Mouse (Mus musculus) megakaryocyte progenitor cell, adult 5-6 weeks (primary cell): ENCODE measurements around the gene Mmp20. TPM values are rescaled to one million over a fixed set of nuclear protein-coding genes. Genes with fewer than 3 reads are reported as not detected.
A peak's percentile ranks its signal among the peaks of the same experiment; 100 is the strongest.

Experiments used
- ATAC-seq: replicated peaks from 2 replicates; pipeline ENCODE4 v1.8.0; 2016; ENCODE audit warnings: mild to moderate bottlenecking, moderate TSS enrichment, inconsistent platforms; ENCODE audit not compliant: poor library complexity
- total RNA-seq, 2 experiments: library from RNA; stranded (forward) in 1 of 2; stranded (reverse) in 1 of 2; fragments of 157-497, 149-512 nt in 1 of 2; fragments of 200-1000 nt in 1 of 2; gene quantifications; 2 replicates each; pipeline versions ENCODE4 v1.2.3 to v1.2.4; 2015 to 2017

Mmp20 gene
- not detected in 2 replicates for total RNA-seq (2015)
- not detected in 2 replicates for total RNA-seq (2017)

DNA sequence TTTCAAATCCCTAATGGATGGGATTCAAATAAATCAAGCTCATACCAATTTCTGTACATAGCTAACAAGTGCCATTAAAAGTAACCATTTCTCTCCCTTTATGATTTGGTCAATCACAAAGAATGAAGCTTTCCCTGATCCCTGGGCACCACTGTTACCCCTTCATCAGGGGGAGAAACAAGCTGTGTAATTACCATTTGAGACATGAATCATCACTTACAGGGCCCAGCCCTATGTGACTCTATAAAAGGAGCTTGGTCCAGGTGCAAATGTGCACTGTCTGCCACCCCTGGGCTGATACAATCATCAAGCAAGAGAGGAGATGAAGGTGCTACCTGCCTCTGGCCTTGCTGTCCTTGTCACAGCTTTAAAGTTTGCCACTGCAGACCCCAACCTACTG, at the start of gene Mmp20:
Gene Mmp20 (plus strand): TSS at position 301 of the 400 bp plus-strand sequence.
- ATAC-seq, result no peak

GRCm38 (mm10) chr9:7590063-7590462, 38.0 kb upstream of the Mmp20 start:
- no peak for ATAC-seq

- peak; percentile 68 for ATAC-seq
These were observed 34.7 kb upstream of the Mmp20 start for GRCm38 (mm10) chr9:7593272-7593812.

GRCm38 (mm10) chr9:7594816-7595540, 33.1 kb upstream of the Mmp20 start:
- ATAC-seq, result peak; percentile 98

- peak; percentile 98 for ATAC-seq
These were observed 24.9 kb upstream of the Mmp20 start for GRCm38 (mm10) chr9:7602982-7603742.

GRCm38 (mm10) chr9:7604005-7604404, 24.0 kb upstream of the Mmp20 start:
- peak; percentile 44 for ATAC-seq

- ATAC-seq, result no peak
These were observed 22.4 kb upstream of the Mmp20 start for GRCm38 (mm10) chr9:7605638-7606037.

DNA sequence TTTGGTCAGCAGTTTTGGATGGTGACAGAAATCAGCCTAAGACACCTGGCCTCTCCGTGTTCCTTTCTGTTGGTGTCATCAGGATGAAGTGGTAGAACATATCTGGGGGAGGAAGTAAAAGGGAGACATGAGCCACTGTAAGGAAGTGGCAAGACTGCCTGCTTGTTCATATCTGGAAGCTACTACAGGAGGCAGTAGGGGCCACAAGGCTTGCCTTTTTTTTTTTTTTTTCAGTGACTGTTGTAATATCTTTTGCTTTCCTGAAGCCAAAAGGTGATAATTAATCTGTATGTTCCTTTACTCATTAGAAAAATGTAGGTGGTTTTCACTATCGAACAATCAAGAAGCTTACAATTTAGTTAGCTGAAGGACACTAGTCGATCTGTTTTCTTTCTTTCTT, 5.4 kb upstream of the Mmp20 start:
- no peak for ATAC-seq

- no peak for ATAC-seq
These were observed 5.9 kb downstream of the Mmp20 start for GRCm38 (mm10) chr9:7633936-7634335.

DNA sequence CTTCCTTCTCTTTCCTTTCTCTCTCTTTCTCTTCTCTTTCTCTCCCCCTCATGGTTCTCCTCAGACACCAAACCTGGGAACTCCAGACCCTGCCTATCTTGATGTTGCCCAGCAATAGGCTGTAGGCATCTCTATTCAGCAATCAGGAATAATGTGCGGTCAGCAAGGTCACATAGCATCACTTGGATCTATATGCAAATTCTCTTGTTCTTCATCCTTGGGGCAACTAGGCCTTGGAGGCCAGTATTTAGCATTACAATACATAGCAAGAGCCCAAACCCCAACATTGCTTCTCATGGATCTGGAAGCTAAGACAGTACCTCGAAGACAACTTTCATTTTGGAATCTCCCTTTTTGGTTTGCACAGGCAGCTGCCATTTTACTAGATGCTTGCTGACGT, 19.9 kb downstream of the Mmp20 start:
- no peak for ATAC-seq

DNA sequence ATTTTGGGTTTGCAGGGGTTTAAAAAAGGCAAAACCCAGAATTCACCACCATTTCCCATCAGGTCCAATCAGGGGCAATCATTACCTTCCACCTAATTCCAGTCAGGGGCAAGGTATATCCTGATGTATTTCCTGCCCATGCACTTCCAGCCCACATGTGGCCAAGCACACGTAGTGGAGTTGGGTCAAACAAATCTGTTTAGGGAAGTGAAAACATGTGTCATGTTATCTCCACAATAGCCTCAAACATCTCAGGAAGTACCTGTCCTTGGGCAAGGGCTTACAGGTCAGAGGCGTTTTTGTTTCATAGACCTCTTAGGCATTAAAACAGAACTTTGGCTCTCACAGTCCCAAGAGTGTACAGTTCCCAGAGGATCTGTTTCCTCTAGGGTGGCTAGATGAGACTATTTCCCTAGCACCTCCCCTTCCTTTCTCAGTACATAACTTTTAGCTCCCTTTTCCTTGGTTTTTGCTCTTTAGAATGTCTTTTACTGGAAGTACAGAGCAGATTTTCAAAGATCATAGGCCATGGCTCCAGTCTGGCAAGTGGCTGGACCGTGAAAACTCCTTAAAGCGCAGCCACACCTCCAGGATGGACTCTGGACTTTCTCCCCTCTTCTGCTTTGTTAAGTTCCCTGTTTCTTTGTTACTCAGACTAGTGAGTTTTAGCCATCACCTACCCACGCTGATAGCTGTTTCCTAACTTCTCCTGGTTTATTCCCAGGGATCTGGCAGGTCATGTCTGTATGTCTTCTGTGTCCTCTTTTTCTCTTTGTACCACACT, 22.6 kb downstream of the Mmp20 start:
- ATAC-seq, result peak; percentile 68

DNA sequence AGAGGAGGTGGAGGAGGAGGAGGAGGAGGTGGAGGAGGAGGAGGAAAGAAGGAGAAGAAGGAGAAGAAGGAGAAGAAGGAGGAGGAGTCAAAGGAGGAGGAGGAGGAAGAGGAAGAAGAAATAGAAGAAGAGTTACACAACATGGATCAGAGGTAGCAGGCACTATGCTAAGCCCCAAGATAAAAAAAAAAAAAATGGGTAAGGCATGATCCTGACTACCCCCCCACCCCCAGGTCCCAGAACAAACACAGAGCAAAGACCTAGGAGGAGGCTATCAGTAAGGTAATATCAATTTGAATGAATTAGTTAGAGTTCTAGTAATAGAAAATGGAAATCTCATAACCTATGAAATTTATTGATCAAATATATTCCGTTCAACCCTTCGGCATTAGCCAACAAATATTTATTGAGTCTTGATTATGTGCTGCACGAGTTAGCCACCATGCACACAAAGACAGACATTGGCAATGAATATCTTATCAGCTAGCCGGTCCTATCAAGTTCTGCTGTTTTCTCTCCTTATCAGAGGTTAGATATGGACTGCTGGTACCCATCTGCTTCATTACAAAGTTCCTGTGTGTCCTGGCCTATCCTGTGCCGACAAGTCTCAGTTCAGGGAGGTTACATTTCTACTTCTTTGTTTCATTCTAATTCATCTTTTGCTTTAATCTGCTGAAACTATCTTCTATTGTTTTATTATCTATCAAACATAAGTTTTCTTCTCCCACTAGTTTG, 24.5 kb downstream of the Mmp20 start:
- ATAC-seq, result no peak

GRCm38 (mm10) chr9:7657946-7658345, 29.9 kb downstream of the Mmp20 start:
- no peak for ATAC-seq

GRCm38 (mm10) chr9:7659469-7660020, 31.5 kb downstream of the Mmp20 start:
- no peak for ATAC-seq

- no peak for ATAC-seq
These were observed 33.3 kb downstream of the Mmp20 start for GRCm38 (mm10) chr9:7661371-7661770.

- ATAC-seq, result no peak
These were observed 41.6 kb downstream of the Mmp20 start for GRCm38 (mm10) chr9:7669674-7670073.

DNA sequence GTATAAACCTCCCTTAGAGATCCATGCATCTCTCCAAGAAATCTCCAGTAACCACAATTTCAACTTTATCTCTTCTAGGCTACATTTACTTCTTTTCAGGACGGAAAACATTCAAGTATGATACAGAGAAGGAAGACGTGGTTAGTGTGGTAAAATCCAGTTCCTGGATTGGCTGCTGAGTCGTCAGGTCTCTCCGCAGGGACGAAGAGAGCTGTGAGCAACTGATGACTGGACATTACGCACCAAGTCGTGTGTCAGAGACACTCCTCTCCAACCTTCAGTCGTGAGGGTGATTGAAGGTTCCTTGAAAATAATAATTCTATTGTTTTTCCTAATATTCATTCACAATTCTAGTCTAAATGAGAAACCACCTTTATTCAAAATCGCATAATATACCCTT, 45.0 kb downstream of the Mmp20 start:
- no peak for ATAC-seq

DNA sequence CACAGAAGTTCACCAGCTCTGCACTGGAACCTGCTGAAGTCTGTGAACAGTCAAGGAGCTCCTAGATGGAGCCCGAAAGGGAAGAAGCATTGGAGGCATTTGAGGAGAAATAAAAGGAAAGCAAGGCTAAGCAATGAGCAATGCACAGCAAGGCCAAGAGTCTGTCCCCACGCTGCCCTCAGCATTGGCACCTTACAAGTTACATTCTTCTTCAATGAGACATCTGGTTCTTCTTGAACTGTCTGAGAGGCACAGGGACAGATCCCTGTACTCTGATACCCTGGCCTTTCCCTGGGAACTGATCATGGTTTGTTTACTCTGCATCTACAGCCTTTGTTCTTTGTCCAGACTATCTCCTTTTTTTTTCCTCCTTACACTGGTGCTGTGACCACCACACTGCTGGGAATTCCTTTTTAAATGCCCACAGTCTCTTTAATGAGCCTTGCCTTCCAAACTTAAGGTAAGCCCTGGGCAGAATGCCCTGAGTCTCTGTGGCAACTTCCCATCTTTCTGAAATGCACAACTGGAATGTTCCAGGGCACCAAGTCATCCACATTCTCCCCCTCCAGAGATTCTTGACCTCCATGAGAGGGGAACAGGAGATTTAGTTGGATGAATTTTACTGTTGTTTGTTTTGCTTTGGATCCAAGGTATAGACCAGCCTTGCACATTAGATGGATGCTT, 50.3 kb downstream of the Mmp20 start:
- no peak for ATAC-seq

DNA sequence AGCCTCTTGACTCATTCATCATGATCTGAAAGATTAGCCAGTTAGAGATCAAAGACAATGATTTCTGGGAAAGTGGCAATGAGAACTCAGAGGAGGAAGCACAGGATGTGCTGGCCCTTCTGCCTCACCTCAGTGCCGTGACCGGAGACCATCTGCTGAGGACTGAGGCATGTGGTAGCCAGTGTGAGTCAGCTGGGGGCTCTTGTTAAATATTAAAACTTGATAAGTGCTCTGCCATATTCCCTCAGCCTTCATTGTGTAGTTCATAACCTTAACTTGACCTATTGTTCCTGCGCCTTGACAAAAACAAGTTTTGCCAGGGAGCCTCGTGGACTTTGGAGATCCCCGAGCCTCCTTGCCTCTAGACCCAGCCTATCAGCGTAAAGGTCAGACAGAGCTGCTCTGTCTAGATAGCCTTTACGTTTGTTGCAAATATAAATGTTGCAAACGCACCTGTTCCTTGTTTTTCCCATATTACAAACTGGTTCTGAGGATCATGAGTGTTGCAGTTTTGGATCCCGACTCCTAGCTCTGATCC, 54.1 kb downstream of the Mmp20 start:
- no peak for ATAC-seq
